Mouse (Mus musculus): ENCODE data around the gene Copa.

DNA sequence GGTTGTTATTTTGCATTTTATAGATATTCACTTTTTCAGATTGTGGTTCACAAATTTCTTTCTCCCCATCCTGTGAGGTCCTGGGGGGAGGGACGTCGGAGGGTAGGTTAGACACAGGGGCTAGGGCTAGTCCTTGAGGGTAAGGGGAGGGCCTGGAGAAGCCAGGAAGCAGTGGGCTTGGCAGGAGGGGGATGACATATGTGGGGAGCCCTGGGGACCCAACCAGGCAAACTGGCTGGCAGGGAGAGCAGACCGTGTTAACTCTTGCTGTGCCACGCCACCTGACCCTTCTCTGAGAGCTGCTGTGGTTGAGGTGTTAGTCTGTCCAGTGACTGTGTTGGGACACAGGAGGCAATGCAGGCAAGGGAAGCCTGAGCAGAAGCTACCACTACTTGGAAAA, 21.7 kb upstream of the Copa start:
- TF ChIP-seq EP300 (IDR thresholded peaks at IDR 0.05; ENCODE audit: insufficient read depth, low read depth, low read length) (no peak), POLR2A (IDR thresholded peaks at IDR 0.05; ENCODE audit: insufficient read depth, low read length) (no peak), CTCF (IDR thresholded peaks at IDR 0.05; ENCODE audit: low read depth, low read length) (no peak)

All from ES-Bruce4 (cell line).